Mouse (Mus musculus): ENCODE results near the gene Dnmbp.

DNA sequence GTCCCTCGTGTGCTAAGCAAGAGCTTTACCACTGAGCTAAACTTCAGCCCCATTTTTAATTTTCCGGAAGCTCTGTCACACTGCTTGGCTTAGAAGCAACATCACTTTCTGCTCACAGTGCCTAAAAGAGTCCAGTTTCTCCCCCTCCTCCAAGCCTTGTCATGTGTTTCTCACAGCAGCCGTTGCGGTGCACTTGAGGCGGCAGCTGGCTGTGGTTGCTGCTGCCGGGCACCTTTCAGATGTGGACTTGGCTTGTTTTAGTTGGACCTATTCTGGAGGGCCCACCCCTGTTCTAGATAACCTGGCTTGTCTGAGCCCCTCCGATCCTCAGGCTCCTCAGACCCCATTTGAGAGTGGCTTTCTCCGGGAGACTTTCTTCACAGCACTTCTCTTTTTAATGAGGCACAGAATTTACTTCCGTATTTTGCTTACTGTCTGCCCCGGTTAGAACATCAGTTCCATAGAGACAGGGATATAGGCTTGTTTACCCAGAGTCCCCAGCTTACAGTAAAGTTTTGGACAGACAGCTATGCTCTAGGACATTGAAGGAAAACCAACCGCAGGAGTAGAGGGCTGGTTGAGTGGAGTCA lies 25.6 kb upstream of the Dnmbp start:
- TF ChIP-seq CTCF (IDR thresholded peaks at IDR 0.05; ENCODE audit: low read depth, low read length), result no peak
- no peak for TF ChIP-seq GATA1 (IDR thresholded peaks at IDR 0.05; ENCODE audit: borderline replicate concordance, low read length)

All from G1E (cell line).